Mouse (Mus musculus) thymus, postnatal 36 days (tissue): ENCODE data around the gene Fam209.

Experiments
- DNase-seq, 2 experiments: peaks; one replicate each; pipeline ENCODE4 v3.0.0; 2022; ENCODE audit warnings: mixed read lengths in 2 of 2

Fam209 gene

DNA sequence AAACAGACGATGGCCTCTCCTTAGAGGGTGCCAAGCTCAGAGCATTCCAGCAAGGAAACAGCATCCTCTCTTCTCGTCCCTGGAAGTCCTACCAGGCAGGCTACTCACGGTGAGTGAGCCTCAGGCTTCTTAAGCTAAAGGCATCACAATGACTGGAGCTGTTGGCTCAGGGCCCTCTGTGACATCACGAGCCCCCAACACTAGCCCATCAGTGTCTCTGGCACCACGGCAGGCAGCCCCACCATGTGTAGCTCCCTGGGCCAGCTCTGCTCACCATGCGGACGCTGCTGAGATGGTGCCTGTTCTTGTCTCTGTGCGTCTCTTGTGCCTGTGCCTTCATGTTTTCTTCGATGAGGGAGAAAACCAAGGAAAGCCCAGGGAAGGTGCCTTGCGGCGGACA lies at the start of gene Fam209:
Gene Fam209 (plus strand): TSS at position 203 of the 400 bp plus-strand sequence.
- no peak for DNase-seq

DNA sequence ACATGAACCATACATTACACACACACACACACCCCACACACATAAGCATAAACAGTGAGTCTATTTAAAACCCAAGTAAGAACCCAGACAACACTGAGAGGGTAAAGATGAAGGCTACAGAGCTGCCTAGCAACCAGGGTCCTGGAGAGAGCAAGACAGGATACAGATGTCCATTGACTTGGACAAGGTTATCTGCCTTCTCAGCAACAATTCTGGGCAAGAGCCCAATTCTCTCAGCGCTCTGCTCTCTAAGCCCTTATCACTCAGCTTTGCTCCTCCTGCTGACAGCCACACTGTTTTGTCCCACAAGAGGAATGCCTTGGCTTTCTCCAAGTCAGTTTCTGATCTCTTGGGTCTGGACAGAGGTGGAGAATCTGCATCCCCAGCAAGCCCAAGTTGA lies 41.7 kb upstream of the Fam209 start:
- DNase-seq = no peak

DNA sequence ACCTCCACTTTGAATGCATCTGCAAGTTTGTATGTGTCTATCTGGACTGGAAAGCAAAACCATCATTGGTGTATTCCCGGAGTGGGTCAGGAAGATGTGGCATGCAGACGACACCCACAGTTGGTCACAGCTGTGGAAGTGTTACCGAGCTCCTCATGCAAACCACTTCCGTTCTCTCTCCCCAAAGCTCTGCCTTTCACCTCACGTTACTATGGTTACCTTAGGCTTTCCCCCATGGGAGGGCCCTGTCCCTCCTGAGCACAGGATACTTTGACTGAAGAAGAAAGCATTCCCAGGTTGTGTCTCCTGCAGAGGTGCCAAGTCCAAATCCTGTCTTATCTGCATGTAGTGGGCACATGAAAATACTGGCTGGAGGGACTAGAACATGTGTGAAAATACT lies 38.6 kb upstream of the Fam209 start:
- peak; percentile 76 to 85 for DNase-seq

GRCm38 (mm10) chr2:172437371-172437952 lies 34.9 kb upstream of the Fam209 start:
- DNase-seq = no peak

- DNase-seq = peak; percentile 96 to 98
These were observed 32.3 kb upstream of the Fam209 start, which contains the start of gene Rtf2 for GRCm38 (mm10) chr2:172439843-172440639. TSS of gene Rtf2 (plus strand) at chr2:172440556.

DNA sequence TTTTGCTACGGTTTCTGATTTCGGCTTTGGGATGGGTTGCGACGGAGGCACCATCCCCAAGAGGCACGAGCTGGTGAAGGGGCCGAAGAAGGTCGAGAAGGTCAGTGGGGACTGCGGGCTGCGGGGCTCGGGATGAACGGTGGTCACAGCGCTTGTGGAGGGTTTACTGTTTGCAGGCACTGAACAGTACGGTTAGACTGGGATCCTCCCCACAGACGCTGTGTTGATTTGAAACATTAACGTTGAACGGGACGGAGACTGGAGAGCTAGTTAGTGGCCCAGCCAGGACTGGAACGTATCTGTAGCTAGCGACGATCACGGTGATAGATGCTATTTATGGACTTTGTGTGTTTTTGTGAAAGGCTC lies 31.7 kb upstream of the Fam209 start:
- no peak for DNase-seq

GRCm38 (mm10) chr2:172441176-172441575 lies 31.1 kb upstream of the Fam209 start:
- DNase-seq = no peak

DNA sequence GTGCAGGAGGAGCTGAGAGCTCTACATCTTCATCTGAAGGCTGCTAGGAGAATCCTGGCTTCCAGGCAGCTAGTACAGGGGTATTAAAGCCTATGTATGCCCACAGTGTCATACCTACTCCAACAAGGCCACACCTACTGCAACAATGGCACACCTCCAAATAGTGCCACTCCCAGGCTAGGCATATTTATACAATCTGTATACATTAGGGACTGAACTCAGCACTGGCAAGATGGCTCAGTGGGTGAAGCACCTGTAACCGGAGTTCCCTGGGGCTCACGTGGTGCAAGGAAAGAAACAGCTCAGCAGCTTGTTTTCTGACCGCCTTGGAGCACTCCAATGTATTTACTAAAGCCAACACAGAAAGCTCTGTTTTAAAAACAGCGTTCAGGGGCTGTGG lies 26.7 kb upstream of the Fam209 start:
- no peak for DNase-seq

GRCm38 (mm10) chr2:172447317-172447716 lies 25.0 kb upstream of the Fam209 start:
- DNase-seq = peak; percentile 48 to 55

GRCm38 (mm10) chr2:172448329-172448728 lies 24.0 kb upstream of the Fam209 start:
- DNase-seq = no peak

- peak; percentile 45 to 62 for DNase-seq
These were observed 21.7 kb upstream of the Fam209 start for GRCm38 (mm10) chr2:172450640-172451039.

DNA sequence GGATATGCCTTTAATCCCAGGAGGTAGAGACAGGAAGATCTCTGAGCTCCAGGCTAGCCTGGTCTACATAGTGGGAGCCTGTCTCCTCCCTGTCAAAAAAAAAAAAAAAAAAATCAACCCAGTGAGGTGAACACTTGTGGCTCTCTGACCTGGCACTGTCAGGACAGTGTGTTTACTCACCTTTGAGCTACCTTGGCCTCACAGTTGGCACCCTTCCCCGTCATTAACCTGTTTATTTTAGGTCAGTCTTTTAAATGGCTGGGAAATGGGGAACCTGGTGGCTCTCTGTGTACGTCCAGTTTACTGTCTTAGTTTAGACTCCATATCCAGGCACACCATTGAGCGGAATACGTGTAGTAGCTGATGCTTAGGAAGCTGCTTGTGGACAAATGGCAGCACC lies 20.3 kb upstream of the Fam209 start:
- no peak for DNase-seq

DNA sequence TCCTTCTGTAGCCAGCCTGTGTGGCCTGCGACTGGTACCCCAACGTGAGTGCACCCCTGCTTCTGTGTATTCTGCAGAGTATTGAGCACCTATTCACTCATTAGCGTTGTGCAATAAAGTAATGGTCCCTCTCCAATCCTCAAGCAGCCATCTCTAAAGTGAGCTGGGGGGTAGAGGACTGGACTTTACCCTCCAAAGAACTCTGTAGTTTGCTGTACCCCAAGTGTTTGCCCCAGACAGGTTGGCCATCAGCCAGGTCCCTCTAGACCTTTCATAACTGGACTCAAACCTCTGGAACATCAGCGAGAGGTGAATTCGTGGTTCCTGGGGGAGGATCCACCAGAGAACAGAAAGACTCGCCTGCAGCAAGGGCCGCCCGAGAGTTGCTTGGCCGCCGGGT lies 19.9 kb upstream of the Fam209 start:
- DNase-seq = no peak

GRCm38 (mm10) chr2:172458496-172458895 lies 13.8 kb upstream of the Fam209 start, which contains the start of gene Gcnt7:
TSS of gene Gcnt7 (minus strand) at chr2:172458596.
- DNase-seq = no peak

DNA sequence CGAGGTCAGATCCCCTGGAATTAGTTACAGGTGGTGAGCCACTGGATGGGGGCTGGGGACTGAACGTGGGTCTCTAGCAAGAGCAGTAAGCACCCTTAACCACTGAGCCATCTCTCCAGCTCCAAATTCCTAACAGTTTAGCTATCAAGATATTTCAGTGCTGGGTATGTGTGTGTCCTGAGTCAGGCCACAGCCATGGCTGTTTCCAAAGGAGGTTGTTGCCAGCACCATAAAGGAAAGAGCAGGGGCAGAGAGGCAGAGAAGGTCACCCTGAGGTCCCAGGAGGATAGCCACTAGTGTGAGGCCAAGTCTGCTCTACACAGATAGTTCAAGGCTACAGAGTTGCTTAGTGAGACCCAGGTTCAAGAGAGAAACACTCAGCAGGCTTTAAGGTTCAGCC lies 11.7 kb upstream of the Fam209 start:
- no peak for DNase-seq

DNA sequence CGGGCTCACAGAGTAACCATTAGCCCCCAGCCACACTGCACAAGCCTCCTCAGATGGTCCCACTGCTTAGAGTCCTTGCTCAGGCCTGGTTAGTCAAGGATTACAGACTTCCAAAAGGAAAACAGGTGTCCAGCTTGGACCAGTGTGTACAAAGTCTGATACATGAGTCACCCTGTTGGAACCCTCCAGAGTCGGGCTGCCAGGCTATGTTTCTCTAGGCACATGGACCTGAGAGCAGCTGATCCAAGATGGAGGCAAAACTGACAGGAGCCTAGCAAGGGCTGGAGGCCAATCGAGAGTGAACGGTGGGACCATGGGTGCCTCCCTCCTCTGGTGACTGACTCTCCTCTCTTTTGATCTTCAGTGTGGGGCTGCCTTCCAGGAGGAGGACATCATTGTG lies 9.5 kb upstream of the Fam209 start:
- no peak for DNase-seq

- DNase-seq = no peak
These were observed 5.7 kb upstream of the Fam209 start for GRCm38 (mm10) chr2:172466427-172467132.

GRCm38 (mm10) chr2:172467206-172467605 lies 5.1 kb upstream of the Fam209 start:
- DNase-seq = no peak

DNA sequence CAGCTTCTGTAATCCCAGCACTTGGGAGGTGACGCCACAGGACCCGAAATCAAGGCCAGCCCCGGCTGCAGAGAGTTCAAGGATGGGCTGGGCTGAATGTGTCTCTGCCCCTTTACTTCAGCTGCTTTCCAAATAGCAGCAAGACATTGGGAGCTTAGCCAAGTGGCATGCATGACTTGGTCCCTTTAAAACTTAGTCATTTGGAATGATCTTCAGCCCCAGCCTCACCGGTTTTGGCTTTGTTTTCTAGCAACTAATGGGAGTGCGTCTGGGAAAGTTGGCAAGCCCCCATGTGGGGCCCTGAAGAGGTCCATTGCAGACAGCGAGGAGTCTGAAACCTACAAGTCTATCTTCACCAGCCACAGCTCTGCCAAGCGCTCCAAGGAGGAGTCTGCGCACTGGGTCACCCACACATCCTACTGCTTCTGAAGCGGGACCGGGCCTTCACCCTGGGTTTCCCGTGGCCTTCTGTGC lies 3.9 kb upstream of the Fam209 start:
- no peak for DNase-seq

DNA sequence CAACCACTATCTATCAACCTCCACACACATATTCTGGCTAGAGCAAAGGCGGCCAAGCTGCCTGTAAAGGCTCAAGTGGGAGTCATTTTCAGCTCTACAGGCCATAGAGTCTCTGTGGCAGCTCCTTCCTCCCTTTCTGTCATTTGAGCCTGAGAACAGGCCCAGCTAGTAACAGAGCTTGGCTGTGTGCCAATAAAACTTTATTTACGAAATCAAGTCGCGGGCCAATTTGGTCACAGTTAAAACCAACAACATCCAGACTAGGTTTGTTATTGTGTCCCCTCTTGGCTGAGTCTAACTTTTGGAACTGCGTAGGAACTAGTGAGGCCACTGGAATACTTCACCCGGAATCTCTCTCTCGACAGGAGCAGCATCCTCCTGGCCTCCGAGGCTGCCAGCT lies 1.3 kb downstream of the Fam209 start:
- no peak for DNase-seq

DNA sequence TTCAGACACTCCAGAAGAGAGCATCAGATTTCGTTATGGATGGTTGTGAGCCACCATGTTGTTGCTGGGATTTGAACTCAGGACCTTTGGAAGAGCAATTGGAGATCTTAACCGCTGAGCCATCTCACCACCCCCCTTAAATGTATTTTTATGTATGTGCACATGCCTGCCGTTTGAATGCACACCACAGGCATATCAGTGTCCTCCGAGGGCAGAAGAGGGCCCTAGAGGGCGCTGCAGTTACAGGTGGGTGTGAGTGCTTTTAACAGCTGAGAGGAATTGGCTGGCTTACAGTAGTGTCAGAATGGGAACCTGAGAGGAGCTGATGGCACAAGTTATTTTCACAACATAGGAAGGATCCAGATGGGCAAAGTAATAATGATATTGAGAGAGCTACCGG lies 2.6 kb downstream of the Fam209 start:
- DNase-seq = peak; percentile 70 to 72

DNA sequence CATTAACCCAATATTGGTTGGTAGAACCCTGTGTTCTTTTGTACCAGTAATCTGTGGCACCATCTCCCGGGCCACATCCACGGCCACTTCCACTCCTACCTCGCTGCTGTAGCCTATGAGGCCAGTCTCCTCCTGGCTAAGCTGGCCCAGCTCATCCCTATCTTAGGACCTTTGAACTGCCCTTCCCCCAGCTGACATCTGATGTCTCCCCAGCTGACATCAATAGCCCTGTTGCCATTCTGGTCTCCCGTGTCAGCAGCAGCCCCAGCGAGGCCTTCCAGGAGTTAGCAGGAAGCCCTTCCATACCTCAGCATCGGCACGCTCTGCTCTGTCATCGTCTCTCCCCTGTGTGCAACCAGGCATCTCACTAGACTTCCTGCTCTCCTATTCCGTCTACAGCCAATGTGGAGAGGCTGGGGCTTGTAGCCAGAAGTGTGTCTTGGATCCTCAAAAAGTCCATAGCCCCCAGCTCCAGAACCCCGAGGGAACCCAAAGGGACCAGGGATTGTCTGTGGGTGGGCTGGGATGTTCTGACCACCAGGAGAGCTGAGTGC lies 4.5 kb downstream of the Fam209 start:
- no peak for DNase-seq

GRCm38 (mm10) chr2:172477350-172477749 lies 5.0 kb downstream of the Fam209 start:
- no peak for DNase-seq
